Mouse (Mus musculus): ENCODE measurements around the gene Ppm1l.
"Not testable (repeated sequence)": the region's sequence is repeated elsewhere in the genome, so short reads cannot be mapped to it uniquely, and the experiment has no call there.

The Ppm1l gene

GRCm38 (mm10) chr3:69531511-69531910 is 214.8 kb downstream of the Ppm1l start:
- no peak for DNase-seq (ENCODE audit: low read depth in 2 of 2, low spot score in 2 of 2)

GRCm38 (mm10) chr3:69532687-69533086 is 216.0 kb downstream of the Ppm1l start:
- no peak for DNase-seq (ENCODE audit: low read depth in 2 of 2, low spot score in 2 of 2)

- DNase-seq (ENCODE audit: low read depth in 2 of 2, low spot score in 2 of 2): no peak
Observed at GRCm38 (mm10) chr3:69535486-69535885, 218.8 kb downstream of the Ppm1l start.

GRCm38 (mm10) chr3:69535941-69536647 is 219.4 kb downstream of the Ppm1l start:
- no peak for DNase-seq (ENCODE audit: low read depth in 2 of 2, low spot score in 2 of 2)

GRCm38 (mm10) chr3:69542962-69543361 is 226.3 kb downstream of the Ppm1l start:
- no peak for DNase-seq (ENCODE audit: low read depth in 2 of 2, low spot score in 2 of 2)

- DNase-seq (ENCODE audit: low read depth in 2 of 2, low spot score in 2 of 2): no peak
Observed at GRCm38 (mm10) chr3:69543730-69544129, 227.1 kb downstream of the Ppm1l start.

- DNase-seq (ENCODE audit: low read depth in 2 of 2, low spot score in 2 of 2): no peak
Observed at GRCm38 (mm10) chr3:69545017-69545416, 228.4 kb downstream of the Ppm1l start.

GRCm38 (mm10) chr3:69548704-69549455 is 232.2 kb downstream of the Ppm1l start:
- no peak for DNase-seq (ENCODE audit: low read depth in 2 of 2, low spot score in 2 of 2)

GRCm38 (mm10) chr3:69549602-69550001 is 232.9 kb downstream of the Ppm1l start:
- DNase-seq (ENCODE audit: low read depth in 2 of 2, low spot score in 2 of 2): no peak

GRCm38 (mm10) chr3:69555511-69555910 is 238.8 kb downstream of the Ppm1l start:
- DNase-seq (ENCODE audit: low read depth in 2 of 2, low spot score in 2 of 2): no peak

GRCm38 (mm10) chr3:69556092-69556778 is 239.6 kb downstream of the Ppm1l start:
- DNase-seq (ENCODE audit: low read depth in 2 of 2, low spot score in 2 of 2): no peak

- no peak for DNase-seq (ENCODE audit: low read depth in 2 of 2, low spot score in 2 of 2)
Observed at GRCm38 (mm10) chr3:69559316-69559974, 242.8 kb downstream of the Ppm1l start.

GRCm38 (mm10) chr3:69559975-69560330 is 243.3 kb downstream of the Ppm1l start:
- no peak for DNase-seq (ENCODE audit: low read depth in 2 of 2, low spot score in 2 of 2)

GRCm38 (mm10) chr3:69561686-69562085 is 245.0 kb downstream of the Ppm1l start:
- DNase-seq (ENCODE audit: low read depth in 2 of 2, low spot score in 2 of 2): no peak

- DNase-seq (ENCODE audit: low read depth in 2 of 2, low spot score in 2 of 2): no peak
Observed at GRCm38 (mm10) chr3:69563406-69563805, 246.7 kb downstream of the Ppm1l start.

GRCm38 (mm10) chr3:69565586-69565985 is 248.9 kb downstream of the Ppm1l start:
- DNase-seq (ENCODE audit: low read depth in 2 of 2, low spot score in 2 of 2): not testable (repeated sequence)

GRCm38 (mm10) chr3:69572561-69572960 is 255.9 kb downstream of the Ppm1l start:
- no peak for DNase-seq (ENCODE audit: low read depth in 2 of 2, low spot score in 2 of 2)

GRCm38 (mm10) chr3:69575577-69575976 is 258.9 kb downstream of the Ppm1l start:
- no peak for DNase-seq (ENCODE audit: low read depth in 2 of 2, low spot score in 2 of 2)

- no peak for DNase-seq (ENCODE audit: low read depth in 2 of 2, low spot score in 2 of 2)
Observed at GRCm38 (mm10) chr3:69576715-69577114, 260.1 kb downstream of the Ppm1l start.

- no peak for DNase-seq (ENCODE audit: low read depth in 2 of 2, low spot score in 2 of 2)
Observed at GRCm38 (mm10) chr3:69578791-69579190, 262.1 kb downstream of the Ppm1l start.

GRCm38 (mm10) chr3:69583798-69584197 is 267.1 kb downstream of the Ppm1l start:
- DNase-seq (ENCODE audit: low read depth in 2 of 2, low spot score in 2 of 2): no peak
